Comparison of ENCODE assay signal across 8 mouse cellular contexts in genomic region chr13:52879918-52880317, GRCm38 (mm10). TPM values are rescaled to one million over a fixed set of nuclear protein-coding genes. Genes with fewer than 3 reads are reported as not detected.
A peak's percentile ranks its signal among the peaks of the same experiment; 100 is the strongest.
DNase-seq lines count a peak whose midpoint lies in the region; ATAC-seq lines count a peak whose summit lies in the region.

No protein-coding gene starts in this region.

- H3K27me3 ChIP-seq in limb, embryonic 12.5 days: no peaks in the 10 kb centered on the region
- H3K27me3 ChIP-seq in kidney, embryonic 16.5 days (ENCODE audit: insufficient read depth, low read length): no peaks in the 10 kb centered on the region

- H3K9ac ChIP-seq in limb, embryonic 12.5 days (replicated peaks): no peak overlapping the region
- no peak overlapping the region for H3K9ac ChIP-seq in kidney, embryonic 16.5 days (replicated peaks; ENCODE audit: low read length)

- H3K27ac ChIP-seq in limb, embryonic 12.5 days: peak overlapping the region; percentile 45; the same call in 1 of the 2 replicates
- H3K27ac ChIP-seq in kidney, embryonic 16.5 days (ENCODE audit: low read length): no peak overlapping the region; the same call in 1 of the 2 replicates

- DNase-seq in gastrocnemius, adult 18-20 months (ENCODE audit: low spot score): peak; percentile 77
- no peak for DNase-seq in gastrocnemius, postnatal 4 days (ENCODE audit: low spot score in 2 of 2)
- DNase-seq in R1 (ENCODE audit: low read depth, low spot score): peak; percentile 80
- peak; percentile 27 for DNase-seq in gastrocnemius, postnatal 10 days
- DNase-seq in kidney, adult 8-10 months: no peak
- DNase-seq in embryo, embryonic 10.5 days (ENCODE audit: low spot score): no peak

- ATAC-seq in limb, embryonic 12.5 days (ENCODE audit: insufficient number of reproducible peaks, insufficient read depth, low FRiP score, low TSS enrichment, low read depth): no peak
- ATAC-seq in kidney, embryonic 16.5 days (ENCODE audit: low FRiP score, low TSS enrichment): no peak

- H3K9me3 ChIP-seq in limb, embryonic 12.5 days: no peaks in the 10 kb centered on the region
- no peaks in the 10 kb centered on the region for H3K9me3 ChIP-seq in kidney, embryonic 16.5 days (ENCODE audit: low read length)

- no peak overlapping the region for H3K4me3 ChIP-seq in limb, embryonic 12.5 days (replicated peaks)
- H3K4me3 ChIP-seq in kidney, embryonic 16.5 days (ENCODE audit: low read length): no peak overlapping the region

- H3K36me3 ChIP-seq in limb, embryonic 12.5 days: peaks cover 5% of the 10 kb centered on the region; the same call in 1 of the 2 replicates
- 0 out of 2 replicates have a peak, but pooled peaks cover 5% of the 10 kb centered on the region for H3K36me3 ChIP-seq in kidney, embryonic 16.5 days (ENCODE audit: insufficient read depth, low read length)

- H3K4me1 ChIP-seq in limb, embryonic 12.5 days (replicated peaks): peaks cover 15% of the 10 kb centered on the region; the same call in 1 of the 2 replicates
- H3K4me1 ChIP-seq in kidney, embryonic 16.5 days (ENCODE audit: insufficient read depth, low read length): peaks cover 26% of the 10 kb centered on the region

- H3K4me2 ChIP-seq in limb, embryonic 12.5 days: no peak overlapping the region
- no peak overlapping the region for H3K4me2 ChIP-seq in kidney, embryonic 16.5 days (replicated peaks; ENCODE audit: low read depth, low read length)

- 66% methylated on average over 12 of the region's 12 CpGs for WGBS in limb, embryonic 12.5 days
- WGBS in kidney, embryonic 16.5 days: 56% methylated on average over 12 of the region's 12 CpGs

RNA-seq across cellular contexts. Expression of gene Auh, which starts 49.6 kb away (rescaled TPM):
- total RNA-seq in gastrocnemius, adult 18-20 months (2021): 10 to 100 TPM; 77.8 to 81.5 TPM
- total RNA-seq in gastrocnemius, postnatal 4 days (2021): 10 to 100 TPM; 46.6 to 47.2 TPM
- total RNA-seq in gastrocnemius, postnatal 10 days (2021): 10 to 100 TPM; 47.7 to 50.8 TPM
- polyA plus RNA-seq in limb, embryonic 12.5 days (2016; fragmentation: Nextera tagmentation; extraction: Ambion mirVana): 40.8 and 41.0 TPM in 2 replicates
- polyA plus RNA-seq in kidney, embryonic 16.5 days (2015; fragmentation: Nextera tagmentation; extraction: Ambion mirVana): 64.1 and 68.0 TPM in 2 replicates

Comparison
In these comparisons a context has a peak if more than half of its experiments do, and no peak if none do; other contexts are left out.
1. DNase-seq: peak in gastrocnemius, adult 18-20 months (single experiment), R1 (single experiment) and gastrocnemius, postnatal 10 days (single experiment); none in gastrocnemius, postnatal 4 days (0 of 2), kidney, adult 8-10 months (0 of 2) and embryo, embryonic 10.5 days (single experiment).